Mouse (Mus musculus) neutrophil, adult 5-6 weeks (primary cell): Measurements from ENCODE around the gene Rimbp2. TPM values are rescaled to one million over a fixed set of nuclear protein-coding genes. Genes with fewer than 3 reads are reported as not detected.

ENCODE experiments used
- ATAC-seq: fragments of 151-379, 151-347 bp; 2 replicates; pipeline ENCODE4 v1.8.0; 2017; ENCODE audit warnings: mild to moderate bottlenecking, moderate TSS enrichment; ENCODE audit not compliant: insufficient number of reproducible peaks, poor library complexity, low FRiP score, severe bottlenecking; ENCODE audit errors: extremely low read depth
- total RNA-seq: library from RNA; stranded (forward); fragments of 200-1000 nt; gene quantifications from 2 replicates; pipeline ENCODE4 v1.2.3, GENCODE M21; 2017

Rimbp2 gene
- total RNA-seq, 1 experiment from 2014 or later, result not detected

GRCm38 (mm10) chr5:128940436-128940835 is 12.8 kb downstream of the Rimbp2 start:
- ATAC-seq, result no peak

- ATAC-seq, result no peak
Observed at GRCm38 (mm10) chr5:128935359-128935899, 17.9 kb downstream of the Rimbp2 start.

- no peak for ATAC-seq
Observed at GRCm38 (mm10) chr5:128932776-128933175, 20.5 kb downstream of the Rimbp2 start.

- no peak for ATAC-seq
Observed at GRCm38 (mm10) chr5:128925073-128925472, 28.2 kb downstream of the Rimbp2 start.

GRCm38 (mm10) chr5:128920112-128920511 is 33.2 kb downstream of the Rimbp2 start:
- no peak for ATAC-seq

GRCm38 (mm10) chr5:128917116-128917959 is 35.9 kb downstream of the Rimbp2 start:
- no peak for ATAC-seq

GRCm38 (mm10) chr5:128913820-128914219 is 39.5 kb downstream of the Rimbp2 start:
- ATAC-seq, result no peak

GRCm38 (mm10) chr5:128912374-128912773 is 40.9 kb downstream of the Rimbp2 start:
- ATAC-seq, result no peak

GRCm38 (mm10) chr5:128911593-128911992 is 41.7 kb downstream of the Rimbp2 start:
- no peak for ATAC-seq

GRCm38 (mm10) chr5:128904113-128904512 is 49.2 kb downstream of the Rimbp2 start:
- ATAC-seq, result no peak

GRCm38 (mm10) chr5:128903120-128903519 is 50.2 kb downstream of the Rimbp2 start:
- ATAC-seq, result no peak

- ATAC-seq, result no peak
Observed at GRCm38 (mm10) chr5:128899971-128900370, 53.3 kb downstream of the Rimbp2 start.

GRCm38 (mm10) chr5:128894921-128895320 is 58.4 kb downstream of the Rimbp2 start:
- no peak for ATAC-seq

GRCm38 (mm10) chr5:128887546-128887945 is 65.7 kb downstream of the Rimbp2 start:
- no peak for ATAC-seq

- no peak for ATAC-seq
Observed at GRCm38 (mm10) chr5:128884320-128884719, 69.0 kb downstream of the Rimbp2 start.

- no peak for ATAC-seq
Observed at GRCm38 (mm10) chr5:128879092-128879491, 74.2 kb downstream of the Rimbp2 start.

GRCm38 (mm10) chr5:128877425-128878035 is 75.8 kb downstream of the Rimbp2 start:
- ATAC-seq, result no peak

- no peak for ATAC-seq
Observed at GRCm38 (mm10) chr5:128871706-128872105, 81.6 kb downstream of the Rimbp2 start.

GRCm38 (mm10) chr5:128866811-128867210 is 86.5 kb downstream of the Rimbp2 start:
- no peak for ATAC-seq

- no peak for ATAC-seq
Observed at GRCm38 (mm10) chr5:128866291-128866690, 87.0 kb downstream of the Rimbp2 start.
